Mouse (Mus musculus) right cerebral cortex, postnatal 10 days (tissue): ENCODE results near the gene Marco.

Experiments used
- DNase-seq, 2 experiments: peaks; one replicate each; pipeline ENCODE4 v3.0.0; 2021; ENCODE audit warnings: low spot score in 2 of 2

Gene Marco

DNA sequence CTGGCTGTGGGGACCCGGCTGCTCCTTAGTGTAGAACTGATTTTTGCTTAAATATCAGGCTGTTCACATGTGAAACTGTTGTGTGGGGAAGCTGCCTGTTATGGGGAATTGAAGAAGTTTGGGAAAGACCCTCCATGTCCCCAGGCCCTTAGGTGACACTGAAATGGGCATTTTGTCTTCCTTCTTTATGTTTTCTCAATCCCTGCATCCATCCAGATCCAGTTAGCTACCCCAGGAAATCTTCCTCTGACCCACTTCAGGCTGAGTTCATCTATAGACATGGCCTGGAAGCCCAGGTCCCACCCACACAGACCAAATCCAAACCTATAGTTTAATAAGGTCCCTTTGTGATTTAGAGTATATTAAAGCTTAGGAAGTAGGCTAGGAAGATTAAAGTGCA is at the start of gene Marco:
Gene Marco (minus strand): TSS at position 101 of the 400 bp plus-strand sequence.
- no peak for DNase-seq

DNA sequence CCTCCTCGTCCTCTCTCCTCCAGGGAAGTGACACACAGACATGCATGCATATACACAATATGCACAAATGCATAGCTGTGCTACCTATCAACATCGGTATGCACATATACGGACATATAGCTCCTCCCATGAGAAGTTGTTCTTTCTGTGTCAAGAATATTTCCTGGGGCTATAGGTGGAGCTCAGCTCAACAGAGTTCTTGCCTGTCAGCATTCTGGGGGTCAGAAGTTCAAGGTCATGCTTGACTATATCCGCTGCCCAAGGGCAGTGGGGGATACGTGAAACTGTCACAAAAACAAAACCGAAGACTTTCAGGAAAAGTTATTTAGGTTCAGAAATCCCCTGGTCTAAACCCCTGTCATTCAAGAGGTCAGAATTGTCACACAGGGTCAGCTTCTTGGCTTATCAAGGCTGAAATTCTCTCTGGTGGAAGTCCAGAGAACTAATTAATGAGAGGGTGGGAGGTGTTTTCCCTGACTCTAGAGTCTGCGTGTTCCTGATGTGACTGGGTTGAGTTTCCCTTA is 34.7 kb upstream of the Marco start:
- no peak for DNase-seq

DNA sequence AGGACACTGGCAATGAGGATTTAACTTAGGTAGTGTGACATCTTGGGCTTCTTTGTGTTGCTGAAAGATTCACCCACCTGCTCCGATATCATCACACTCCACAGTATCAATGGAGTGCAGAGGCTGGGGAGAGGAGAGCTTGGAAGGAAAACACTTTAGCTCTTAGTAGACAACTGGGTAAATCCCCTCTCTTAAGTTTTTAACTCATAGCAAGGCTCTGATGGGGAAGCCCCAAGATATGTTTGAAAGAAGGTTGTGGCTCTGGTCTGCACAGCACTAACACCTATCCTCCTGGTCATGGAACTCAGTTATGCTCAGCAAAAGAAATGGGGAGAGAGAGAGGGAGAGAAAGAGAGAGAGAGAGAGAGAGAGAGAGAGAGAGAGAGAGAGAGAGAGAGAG is 32.2 kb upstream of the Marco start:
- no peak for DNase-seq

DNA sequence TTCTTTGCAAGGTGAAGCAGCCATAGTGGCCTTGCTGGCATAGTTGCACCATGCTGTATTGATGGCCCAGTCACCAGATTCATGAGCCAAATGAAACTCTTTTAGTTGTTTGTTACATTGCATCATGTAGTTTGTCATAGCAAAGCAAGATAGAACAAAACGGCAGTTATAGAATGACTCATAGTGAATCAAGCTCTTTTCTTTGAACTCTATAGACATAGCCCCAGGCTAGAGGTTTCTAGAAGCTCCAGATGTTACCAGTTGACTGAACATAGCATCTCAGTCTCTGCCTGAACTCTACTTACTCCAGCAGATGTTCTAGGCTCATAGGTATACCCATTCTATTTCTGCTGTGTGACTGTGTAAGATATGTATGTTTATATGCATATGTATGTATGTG is 31.1 kb upstream of the Marco start:
- DNase-seq = no peak

DNA sequence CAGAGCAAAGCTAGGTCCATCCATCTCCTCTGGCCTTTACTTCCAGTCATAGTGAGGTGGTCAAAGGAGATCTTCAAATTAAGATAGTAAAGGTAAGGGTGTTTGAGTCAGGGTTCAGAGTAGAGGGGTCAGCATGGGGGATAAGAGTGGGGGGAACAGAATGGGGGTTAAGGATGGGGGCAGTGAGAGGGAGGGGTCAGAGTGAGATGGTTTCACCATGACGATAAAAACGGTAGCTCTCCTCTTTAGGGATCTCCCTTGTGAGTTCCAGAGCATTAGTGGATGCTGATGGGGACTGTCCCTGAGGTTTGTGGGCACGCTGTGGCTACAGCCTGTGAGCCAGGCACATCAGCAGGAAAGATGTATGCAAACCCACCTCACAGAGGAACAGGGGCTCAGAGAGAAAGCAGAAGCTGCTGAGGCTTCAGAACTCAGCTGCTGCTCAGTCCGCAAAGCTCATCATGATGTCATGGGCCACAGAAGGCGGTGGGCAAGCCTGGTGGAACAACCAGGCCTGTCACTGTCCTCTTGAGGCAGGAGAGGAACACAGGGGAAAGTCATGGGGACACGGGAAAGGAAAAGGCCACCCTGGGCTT is 27.6 kb upstream of the Marco start:
- DNase-seq = no peak

DNA sequence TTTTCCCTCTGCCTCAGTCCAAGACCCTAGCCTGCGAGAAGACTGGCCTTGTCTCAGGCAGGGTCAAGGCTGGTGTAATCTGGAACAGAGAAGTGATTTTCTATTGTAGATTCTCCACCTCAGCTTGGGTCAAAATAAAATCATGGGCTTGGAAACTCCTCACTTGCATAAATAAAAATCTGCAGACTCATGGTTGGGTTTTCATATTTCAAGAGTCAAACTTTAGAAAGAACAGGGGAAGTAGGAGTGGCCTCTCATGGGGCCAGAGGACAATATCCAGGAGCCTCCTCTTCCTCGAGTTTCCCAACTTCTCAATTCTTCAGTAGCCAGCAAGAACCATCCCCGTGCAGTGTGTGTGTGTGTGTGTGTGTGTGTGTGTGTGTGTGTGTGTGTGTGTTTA is 26.9 kb upstream of the Marco start:
- no peak for DNase-seq

DNA sequence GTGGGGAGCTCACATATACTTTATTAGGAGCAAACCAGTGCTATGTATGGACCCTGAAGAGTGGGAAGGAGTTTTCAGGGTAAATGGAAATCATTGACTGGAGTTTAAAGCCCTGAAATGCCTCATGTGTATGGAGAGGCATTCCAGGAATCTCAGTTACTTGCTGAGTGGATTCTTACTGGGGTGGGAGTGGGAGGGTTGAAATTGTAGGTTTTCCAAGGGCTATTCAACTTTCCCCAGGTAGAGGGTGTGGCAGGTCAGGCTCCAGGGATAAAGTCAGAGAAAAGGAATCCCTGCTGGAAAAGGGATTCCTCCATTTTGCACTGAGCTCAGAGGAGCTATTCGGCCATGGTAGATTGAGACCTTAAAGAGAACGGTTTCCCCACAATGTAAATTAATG is 25.1 kb upstream of the Marco start:
- DNase-seq = no peak

DNA sequence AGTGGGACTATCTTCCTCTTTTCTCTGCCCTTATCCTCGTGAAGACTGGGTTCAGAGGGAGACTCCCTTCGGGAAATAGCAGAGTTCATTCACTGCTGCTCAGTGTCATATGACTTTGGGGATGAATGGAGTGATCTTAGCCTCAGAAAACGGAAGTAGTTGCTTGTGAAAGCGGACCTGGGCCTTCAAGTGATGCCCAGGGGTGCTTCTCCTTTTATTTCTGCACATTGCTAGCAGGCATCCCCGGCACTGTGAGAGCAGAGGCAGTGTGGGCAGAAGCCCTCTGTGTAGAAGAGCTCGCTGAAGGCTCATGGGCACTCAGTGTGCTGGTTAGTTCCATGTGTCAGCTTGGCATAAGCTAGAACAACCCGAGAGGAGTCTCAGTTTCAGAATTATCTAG is 12.8 kb upstream of the Marco start:
- DNase-seq = peak in 1 of 2 experiments; percentile 20

DNA sequence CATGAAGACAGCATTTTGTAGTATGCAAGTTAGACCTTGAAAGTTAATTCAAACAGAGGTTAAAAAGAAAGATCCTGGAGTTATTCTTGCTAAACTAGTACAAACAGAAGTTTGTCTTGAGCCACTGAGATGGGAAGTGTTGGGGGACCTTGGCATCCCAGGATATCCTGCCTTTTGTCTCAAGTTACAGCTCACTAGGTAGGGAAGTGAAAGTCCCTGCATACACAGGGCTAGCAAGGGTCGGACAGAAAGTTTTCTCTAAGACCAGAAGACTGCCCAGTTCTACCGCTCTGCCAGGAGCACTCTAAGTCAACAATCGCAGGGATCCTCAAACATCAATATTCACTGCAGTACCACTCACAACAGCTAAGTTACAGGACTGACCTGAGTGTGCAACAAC is 5.5 kb upstream of the Marco start:
- no peak for DNase-seq

DNA sequence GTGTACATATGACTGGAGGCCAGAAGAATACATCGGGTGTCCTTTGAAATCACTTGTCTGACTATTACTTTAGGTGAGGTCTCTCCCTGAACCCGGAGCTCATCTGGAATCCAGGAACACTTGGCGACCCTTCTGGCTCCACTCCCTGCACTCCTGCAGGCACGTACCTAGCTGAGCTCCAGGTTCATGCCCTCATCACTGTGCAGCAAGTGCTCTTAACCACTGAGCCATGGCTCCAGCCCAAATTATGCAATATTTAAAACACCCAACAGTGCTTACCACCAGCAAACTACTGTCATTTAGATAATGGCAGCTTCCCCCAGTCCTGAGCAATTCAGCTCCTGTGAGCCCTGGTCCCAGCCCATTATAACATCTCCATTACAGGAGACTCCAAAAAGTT is 4.2 kb upstream of the Marco start:
- DNase-seq = no peak

DNA sequence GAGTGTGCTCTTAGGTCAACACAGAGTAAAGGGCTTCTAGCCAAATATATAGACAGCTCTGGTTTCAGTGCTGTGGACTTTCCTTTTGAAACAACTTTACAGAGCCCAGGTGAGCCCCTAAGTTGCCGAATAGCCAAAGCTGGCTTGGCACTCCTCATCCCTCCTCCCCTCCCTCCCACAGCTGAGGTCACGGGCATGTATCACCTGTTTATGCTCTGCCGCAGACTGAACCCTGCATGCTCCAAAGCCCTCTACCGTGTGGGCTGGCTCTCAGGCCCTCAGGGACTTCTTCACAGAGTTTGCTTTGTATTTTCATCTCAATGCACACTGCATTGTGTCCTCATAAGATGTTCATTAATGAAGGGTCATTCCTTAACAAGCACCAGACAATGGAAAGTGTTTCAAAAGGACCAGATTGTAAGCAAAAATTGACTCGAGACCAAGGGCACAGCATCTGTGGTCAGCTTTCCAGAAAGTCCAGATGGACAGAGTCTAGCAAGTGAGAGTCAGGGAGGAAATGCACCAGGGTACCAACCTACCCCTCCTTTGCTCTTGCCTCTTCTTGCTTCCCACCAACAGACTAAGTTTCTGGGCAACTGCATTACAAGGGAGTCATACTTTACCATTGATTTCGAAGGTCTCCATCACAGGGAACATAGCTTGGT is 646 bp downstream of the Marco start:
- DNase-seq = no peak

DNA sequence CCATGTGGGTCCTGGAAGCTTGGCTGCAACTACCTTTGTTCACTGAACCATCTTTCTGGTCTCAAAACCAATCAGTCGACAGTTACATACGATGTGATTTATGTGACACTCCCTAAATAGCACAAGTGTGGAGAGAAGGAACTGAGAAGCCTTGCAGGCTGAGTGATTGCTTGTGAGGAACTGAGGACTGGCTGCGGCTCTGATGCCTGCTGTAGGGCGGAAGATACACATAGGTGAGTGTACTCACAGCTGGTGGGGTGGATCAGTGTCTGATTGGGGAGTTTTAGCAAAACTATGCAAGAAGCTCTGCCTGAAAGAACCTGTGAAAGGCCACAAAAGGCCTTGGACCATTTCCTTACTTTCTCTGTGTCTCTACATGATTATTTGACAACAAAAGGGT is 3.3 kb downstream of the Marco start:
- no peak for DNase-seq

DNA sequence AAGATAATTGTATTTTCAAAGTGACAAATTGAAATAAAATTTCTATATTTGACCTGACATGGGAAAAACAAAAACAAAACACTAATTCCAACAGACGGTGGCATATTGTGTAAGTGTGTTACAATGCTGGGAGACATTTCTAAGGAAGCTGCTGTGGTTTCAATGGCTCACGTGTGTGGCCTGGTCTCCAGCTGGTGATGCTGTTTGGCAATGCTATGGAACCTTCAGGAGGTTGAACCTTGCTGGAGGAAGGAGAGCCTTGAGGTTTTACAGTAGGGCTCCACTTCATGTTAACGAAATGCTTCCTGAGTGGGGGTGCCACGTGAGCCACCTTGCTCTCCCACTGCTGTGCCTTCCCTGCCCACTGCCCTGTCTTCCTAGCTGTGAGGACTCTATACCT is 6.8 kb downstream of the Marco start:
- no peak for DNase-seq

DNA sequence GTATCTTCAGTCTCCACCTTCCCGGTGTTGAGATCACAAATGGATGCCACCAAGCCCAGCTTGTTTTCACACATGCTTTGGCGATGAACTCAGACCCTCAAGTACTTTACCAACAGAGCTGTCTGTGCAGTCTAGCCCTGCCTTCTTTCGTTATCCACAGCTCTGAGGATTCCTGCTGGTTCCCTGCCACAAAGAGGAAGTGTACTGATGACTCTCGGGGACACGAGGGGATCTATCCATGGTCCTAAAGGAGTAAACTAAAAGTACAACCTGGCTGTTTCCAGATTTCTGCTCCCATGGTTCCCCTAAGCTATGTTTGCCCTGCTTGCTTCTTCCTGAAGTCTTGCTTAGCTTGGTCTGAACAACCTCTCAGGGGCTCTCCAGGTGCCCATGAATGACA is 23.9 kb downstream of the Marco start:
- DNase-seq = no peak

DNA sequence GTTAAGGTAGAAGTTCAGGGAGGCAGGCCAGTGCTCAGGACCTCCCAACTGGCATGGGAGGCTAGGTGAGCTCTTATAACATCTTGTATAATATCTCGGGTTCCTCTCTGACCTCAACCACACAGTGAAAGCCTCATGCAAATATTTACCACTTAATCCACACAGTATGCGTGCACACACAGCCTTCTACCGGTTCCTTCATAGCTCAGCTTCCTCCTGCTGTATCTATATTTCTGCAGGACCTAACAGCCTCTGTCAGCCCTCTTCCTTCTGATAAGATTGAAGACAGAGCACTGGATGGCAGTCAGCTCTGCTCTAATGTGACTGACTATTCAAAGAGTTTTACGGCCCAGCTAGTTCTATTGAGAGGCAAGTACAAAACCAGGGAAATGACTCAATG is 30.0 kb downstream of the Marco start:
- no peak for DNase-seq

DNA sequence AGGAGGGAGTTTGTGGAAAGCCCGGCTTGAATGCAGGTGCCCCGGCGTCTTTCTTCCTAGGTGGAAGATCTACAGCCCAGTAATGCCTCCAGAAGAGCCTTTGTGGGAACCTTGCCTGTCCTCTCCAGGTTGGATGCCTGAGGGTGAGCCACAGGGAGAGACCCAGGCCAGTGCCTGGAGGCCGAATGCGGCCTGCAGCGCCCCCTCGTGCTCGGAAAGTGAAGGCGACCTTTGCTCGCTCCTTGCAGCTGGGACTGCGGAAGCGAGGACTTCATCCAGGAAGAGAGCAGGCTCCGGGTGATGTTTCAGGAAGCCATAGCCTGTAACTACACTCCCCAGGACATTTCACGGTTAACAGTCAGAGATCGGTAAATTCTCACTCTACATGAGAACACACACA is 35.9 kb downstream of the Marco start:
- peak; percentile 31 to 52 for DNase-seq

DNA sequence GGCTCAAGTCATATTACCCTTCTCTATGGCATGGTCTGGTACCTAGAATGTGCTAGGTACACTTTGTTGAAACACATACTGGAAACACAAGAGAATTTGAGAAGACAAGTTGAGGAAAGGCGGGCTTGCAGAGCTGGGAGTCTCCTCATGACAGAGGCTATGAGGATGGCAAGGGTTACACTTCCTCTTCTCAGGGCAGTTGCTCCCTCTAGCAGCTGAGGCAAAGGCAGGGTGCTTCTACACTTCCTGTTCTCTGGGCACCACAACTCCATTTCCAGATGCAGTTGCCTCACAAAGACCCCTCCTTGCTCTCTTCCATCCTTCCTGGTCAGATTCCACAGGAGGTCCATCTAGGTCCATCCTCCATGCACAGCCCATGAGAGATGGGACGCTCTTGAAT is 37.5 kb downstream of the Marco start:
- no peak for DNase-seq

DNA sequence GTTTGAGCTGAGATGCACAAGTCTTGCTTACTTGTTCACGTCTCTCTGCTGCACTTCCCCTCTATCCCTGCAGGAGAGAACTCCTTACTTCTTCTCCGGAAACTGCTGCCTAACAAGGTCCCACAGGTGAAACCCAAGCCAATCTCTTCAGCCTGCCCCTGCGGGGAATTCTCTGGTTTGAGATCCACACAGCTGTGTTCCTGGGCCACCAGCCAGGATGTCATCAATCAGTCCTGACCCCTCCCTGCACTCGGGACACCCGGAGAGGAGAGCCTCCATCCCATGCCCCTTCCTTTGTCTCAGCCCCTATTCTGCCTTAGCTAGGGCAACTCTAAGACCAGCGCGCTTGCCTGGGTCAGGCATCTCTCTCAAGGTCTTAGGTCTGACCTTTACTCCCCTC is 38.1 kb downstream of the Marco start:
- no peak for DNase-seq

DNA sequence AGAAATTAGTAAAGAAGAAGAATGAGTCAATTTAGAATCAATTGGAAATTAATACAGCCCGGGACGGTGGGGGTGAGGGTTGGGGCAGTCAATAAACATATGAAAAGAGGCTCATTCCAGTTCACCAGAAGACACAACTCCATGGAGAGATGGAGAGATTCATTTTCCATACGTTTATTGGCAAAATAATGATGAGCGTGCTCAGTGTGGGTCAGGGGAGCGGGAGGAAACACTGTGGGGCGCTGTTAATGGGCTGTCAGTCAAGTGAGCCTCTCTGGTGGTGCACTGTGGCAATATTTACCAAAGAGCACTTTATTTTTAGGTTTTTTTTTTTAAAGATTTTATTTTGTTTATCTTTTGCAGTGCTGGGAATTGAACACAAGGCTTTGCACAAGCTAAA is 45.8 kb downstream of the Marco start:
- no peak for DNase-seq

DNA sequence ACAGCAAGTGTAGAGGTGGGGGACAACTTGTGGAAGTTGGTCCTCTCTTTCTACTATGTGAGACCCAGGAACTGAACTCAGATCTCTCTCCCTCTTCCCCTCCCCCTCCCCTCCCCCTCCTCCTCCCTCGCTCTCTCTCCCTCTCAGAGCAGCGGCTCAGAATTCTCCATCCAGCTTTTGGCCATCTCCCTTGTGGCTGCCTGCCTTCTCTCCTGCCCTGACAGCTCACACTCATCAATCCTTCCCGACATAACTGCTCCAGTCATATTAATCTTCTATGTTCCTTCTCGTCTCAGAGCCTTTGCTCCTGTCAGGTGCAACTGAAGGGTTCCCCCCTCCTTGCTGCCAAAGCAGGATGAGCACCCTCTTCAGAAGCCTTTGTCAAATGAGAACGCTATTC is 46.3 kb downstream of the Marco start:
- DNase-seq = no peak

DNA sequence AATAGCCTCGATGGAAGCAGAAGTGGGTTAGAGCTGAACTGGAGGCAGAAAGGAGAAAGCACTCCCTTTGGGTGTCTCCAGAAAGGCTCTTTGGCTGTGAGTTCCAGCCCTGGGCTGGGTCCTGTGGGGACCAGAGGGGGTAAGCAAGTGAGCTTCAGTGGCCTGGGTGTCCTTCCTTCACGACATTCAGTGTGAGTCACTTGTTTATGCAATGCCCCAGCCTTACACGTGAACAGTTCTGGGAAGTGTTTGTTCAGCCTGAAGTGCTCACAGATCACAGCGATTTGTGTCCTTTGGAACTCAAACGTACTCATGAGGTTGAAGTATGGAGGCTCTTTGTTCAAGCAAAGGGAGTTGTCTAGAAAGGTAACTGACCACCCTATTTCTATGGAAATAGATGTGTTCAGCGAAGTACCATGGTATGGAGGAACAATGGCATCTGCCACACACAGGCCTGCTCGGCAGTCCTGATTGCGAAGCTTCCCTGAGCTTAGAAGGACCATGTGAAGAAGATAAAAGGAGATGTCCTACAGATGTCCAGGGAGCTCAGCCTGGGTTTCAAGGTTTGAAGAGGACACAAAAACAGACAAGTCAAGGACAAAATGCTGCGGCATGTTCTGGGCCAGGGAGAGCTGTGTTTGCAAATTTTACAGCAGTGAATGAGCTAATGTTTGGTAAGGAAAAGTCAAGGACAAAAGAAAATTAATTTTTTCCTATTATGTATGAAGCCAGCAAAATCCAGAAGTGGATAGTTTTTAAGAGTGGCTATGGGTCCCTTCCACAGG is 53.1 kb downstream of the Marco start:
- DNase-seq = no peak

DNA sequence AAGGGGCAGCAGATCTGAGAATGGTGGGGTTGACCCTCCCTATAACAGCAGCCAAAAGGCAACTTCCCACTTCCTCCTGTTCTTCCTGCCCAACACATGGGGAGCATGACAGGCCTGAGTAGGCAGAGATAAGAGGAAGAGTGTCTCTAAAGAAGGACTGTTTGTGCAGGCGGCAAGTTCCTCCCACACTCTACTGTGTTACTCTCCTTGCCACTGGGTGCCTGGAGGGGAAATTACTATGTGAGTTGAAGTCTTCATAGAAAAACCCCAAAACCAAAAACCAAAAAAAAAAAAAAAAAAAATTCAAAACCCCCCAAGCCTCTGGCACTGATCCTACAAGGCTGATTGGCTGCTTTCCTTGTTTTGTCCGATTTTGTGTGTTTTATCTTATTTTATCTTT is 55.2 kb downstream of the Marco start:
- no peak for DNase-seq

DNA sequence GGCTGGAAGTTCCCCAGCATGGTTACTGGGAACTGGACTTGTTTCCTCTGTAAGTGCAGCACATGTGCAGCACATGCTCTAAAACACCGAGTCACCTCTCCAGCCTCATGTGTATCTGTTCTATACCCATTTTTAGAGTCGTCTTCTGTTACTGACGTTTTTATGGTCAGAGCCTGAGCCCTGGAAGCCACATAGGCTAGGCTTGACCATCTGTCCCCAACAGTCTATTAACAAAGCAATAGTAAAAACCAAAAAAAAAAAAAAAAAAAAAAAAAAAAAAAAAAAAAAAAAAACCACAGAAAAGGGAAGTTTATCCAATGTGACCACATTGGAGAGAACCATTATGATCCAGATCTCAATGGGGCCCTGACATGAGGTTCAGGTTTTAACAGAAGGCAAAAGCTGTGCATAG is 61.6 kb downstream of the Marco start:
- no peak for DNase-seq
